Mouse (Mus musculus): ENCODE measurements at regions not wholly inside any gene's neighbourhood (a gene's known extent, or its start where the extent isn't known, plus 50 kb on each side); places are given as distances from the start of the nearest gene placed in this dataset.

DNA sequence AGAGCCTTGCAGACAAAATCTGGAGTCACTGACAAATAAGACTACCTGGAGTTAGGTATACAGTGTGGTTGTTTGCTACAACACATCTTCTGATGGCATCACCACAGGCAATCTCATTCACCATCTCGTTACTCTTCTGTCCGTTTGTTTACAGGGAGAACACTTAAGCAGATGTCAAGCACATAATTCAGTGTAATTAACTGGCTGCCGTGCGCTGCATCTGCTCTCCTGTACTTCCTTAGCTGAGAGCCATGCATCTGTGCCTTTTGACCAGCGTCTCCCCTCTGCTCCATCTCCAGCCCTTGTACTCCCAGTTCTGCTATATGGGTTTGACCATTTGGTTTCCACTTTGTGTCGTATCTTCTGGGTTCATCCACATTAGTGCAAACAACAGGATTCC is 218.3 kb upstream of the Foxq1 start:
- no peak for DNase-seq

DNA sequence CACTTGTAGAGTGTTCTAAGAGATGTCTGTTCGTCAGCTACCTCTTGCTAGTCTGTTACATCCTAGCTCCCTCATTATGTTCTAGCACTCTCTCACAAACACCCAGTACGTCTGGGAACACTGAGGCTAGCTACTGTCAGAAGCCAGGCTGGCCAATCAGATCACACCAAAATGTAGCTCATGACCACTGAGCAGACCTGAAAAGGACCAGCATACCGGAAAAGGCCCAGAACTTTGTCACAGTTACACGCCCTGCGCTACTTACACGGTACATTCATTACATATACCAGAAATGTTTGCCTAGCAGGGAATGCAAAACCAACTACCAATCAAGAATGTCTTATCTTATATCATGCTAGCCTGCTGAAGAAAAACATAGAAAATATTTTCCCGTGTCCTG is 216.5 kb upstream of the Foxq1 start:
- no peak for DNase-seq

DNA sequence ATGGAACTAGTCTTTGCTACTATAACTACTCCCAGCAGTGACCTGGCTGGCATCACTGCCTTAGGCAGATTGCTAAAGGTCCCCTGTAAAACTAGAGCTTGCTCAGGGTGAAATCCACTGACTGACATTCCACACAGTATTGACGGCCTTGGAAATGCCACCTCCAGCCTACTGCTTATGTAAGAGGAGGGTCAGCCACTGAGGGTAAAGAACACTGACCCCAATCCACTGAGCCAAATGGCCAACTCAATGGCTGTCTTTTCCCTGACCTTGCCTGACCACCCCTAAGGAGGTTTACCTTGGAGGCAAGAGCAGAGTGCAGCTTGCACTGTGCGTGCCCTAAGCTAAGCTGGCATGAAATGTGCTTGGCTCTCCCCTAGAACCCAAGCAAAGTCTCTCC is 216.0 kb upstream of the Foxq1 start:
- DNase-seq, result no peak

DNA sequence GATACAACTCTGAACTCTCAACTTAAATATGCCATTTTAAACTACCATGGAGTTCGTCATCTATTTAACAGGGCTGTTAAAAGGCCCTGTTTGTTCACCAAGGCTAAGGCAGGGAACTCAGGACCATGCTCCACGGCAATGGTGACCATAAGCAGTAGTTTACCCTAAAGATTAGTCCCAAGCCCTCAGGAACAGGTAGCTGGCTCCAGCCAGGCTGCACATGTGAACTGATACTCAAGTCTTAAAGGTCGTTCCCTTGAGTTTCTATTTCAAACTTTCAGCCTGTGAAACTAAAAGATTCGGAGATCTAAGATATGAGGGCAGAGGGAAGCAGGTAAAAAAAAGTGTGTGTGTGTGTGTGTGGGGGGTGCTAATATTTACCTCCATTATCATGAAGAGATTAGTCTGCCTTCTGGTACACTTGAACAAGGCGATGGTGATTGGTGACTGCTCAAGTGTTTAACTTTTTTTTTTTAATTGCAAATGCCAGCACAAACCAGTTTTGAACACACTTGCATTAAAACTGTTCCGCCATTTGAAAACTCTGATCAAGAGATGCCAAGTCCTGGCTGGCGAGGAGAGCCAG is 215.5 kb upstream of the Foxq1 start:
- no peak for DNase-seq

DNA sequence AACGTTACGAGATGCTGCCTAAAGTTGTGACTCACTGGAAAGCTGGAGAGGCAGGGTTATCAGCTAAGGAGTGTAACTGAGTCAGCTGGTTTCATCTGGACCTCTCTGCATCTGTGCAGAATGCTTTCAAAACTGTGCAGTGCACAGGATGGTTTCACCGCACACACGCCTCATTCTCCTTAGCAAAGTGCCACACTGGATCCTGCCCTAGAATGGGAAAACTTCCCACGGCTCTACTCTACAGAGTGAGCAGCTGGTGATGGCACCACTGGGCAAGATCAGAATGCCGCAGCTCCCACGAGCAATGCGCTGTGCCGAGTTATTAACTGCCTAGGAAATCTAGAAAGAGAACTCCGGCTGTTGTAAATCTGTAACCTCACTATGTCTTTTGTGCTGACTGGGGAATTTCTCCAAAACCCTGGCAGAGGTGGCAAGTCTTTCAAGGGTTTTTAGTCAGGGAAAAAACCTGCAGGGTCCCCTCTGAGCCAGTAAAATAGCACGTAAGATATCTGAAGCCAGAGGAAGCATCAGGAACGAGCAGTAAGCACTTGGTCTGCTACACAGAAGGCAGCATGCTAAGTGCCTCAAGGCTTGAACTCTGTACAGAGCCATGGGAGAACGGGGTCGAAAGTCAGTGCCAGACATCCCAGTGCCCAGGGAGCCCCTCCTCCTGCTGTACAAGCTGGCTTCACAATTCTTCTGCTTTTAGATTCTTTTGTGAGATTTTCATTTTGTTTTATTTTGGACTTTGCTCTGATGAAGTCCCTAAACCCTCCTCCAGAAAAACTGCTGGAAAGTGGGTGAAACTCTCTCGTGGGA is 214.4 kb upstream of the Foxq1 start:
- no peak for DNase-seq

DNA sequence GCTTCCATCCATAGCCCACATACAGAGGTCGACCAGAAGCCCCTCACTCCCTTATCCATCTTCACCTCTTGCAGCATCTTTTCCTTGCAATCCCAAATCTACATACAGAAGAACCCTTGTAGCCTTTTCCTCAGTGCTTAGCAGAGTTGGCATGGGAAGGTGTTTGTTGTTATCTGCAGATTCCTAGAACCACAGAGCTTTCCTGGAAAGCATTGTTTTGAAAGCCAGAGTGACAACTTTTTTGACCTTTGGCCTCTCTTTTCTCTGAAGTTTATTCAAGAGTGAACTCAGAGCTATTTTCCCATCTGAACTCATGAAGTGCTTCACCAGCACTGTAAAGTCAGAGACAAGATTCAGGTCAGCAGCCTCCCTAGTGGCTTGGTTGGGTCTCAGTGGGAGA is 209.7 kb upstream of the Foxq1 start:
- no peak for DNase-seq

DNA sequence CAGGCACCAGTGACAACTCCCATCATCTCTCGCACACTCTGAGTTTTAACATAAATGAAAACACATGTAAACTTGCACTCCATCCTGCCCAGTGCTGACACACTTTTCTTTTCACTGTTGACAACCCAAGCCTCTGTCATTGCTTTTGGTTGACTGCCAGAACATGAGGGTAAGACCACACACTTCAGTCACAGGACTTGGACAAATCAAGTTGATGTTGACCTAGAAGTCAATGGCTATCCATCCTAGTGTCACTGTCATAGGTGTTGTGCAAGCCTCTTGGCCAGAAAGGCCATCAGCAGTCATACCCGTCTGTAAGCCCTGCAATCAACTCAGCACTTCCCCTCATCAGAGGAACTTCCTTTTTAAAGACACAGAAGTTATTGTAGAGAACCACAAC is 208.9 kb upstream of the Foxq1 start:
- DNase-seq, result no peak

DNA sequence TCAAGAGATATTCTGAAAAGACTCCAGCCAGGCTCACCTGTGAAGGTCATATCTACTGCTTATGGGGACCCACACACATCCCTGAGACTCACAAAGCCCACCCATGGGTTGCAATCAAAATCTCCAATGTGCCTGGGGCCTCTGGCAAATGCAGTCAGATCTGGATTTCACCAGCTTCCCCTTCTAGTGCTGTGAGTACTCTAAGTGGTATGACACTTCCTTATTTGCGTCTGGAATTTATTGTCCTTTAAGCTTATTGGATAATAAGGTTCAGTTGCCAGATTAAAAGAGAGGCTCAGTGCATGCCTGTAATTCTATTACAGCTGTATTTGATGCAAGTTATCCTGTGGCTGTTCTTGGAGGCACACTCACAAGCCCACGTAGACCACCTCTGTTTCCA is 206.3 kb upstream of the Foxq1 start:
- DNase-seq, result no peak

DNA sequence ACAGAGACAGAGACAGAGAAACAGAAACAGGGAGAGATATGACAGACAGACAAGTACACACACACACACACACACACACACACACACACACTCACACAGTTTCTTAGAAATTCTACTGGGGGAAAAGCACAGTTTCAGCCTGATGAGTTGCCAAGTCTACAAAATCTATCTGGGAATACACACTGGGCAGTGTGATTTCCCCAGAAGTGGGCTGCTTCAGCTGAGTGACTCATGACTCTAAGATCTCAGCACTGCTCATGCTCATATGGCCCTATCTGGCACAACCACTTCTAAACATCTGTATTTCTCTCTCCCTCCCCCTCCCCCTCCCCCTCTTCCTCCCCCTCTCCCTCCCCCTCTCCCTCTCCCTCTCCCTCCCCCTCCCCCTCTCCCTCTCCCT is 204.5 kb upstream of the Foxq1 start:
- no peak for DNase-seq

DNA sequence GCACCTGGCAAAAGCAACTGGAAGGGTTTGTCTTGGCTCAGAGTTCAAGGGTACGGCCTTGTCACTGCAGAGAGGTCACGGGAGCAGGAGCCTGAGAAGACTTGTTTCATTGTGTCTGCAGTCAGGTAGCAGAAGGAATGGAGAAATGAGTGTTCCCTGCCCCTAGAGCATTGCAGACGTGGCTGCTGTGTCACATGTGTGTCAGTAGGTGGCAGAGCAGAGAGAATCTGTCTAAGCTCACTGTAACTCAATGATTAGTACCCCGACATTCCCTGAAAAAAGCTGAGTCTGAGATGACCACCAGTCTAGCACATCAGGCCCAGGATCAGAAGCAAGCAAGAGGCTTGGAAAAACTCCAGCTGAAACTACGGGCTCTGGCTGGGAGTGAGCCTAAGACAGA is 203.1 kb upstream of the Foxq1 start:
- no peak for DNase-seq

DNA sequence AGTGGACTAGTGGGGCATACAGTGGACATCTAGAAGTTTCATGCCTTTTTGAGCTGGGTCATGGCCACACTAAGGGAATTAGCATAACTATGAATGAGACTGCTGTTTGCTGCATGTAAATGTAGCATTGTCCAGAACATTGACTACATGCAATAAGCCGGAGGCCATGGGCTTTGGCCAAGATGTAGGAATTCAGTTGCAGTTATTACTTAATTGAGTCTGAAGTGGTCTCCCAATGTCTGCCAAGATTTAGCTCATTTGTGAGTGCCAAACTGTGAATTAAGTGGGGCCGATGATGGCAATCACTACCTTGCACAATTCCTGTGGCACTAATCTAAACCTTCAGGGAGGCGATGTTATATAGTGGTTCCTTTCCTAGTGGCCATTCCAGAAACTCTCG is 196.6 kb upstream of the Foxq1 start:
- no peak for DNase-seq

DNA sequence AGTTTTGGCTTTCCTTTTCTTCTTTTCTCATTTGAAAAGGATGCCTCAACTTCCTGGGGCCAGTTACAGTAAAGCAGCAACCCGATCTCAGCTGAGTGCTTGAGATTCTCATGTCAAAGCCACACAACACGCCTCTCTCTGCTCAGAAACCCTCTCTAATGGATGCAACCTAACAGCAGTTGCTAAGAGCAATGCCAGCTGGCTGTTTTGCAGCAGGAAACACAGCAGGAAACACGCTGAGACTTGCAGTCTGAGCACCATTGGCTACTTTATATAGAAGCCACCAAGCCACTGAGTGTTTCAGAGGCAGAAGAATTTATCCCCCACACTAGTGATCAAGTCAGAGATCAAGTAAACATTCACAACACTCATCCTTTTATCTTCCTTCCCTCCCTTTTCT is 193.5 kb upstream of the Foxq1 start:
- no peak for DNase-seq

DNA sequence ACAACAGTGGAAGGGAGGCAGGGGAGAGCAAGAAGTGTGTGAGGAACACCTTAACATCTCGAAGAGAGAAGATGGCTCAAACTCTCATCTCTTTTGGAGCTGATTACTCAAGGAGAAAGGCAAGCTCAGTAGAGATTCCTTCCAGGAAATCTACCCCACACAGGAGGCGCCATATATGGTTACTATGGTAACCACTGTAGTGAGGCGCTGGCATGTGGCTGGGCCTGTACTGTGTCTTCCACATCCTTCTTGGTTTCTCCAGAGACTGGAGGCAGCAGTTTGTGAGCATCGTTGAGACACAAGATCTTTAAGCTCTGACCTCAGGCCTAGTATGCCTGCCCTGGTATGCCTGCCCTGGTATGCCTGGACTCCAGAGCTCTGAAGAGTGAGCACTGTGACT is 191.6 kb upstream of the Foxq1 start:
- DNase-seq, result no peak

DNA sequence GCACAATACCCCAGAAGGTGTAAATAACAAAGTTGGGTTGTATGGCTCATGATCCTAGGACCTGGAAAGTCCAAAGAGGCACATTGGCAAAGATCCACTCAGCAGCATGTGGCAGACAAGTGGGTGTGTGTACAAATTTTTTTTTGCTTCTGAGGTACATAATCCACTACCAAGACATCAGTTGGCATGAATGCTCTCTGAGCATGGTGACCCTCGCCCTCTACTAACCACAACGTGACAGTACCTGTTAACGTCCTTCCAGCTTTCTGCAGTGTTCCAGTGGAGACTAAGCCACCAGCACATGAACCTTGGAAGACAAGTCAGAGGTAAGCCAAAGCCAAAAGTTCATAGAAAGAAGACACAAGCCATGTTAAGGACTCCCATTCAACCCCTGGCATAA is 188.7 kb upstream of the Foxq1 start:
- no peak for DNase-seq

DNA sequence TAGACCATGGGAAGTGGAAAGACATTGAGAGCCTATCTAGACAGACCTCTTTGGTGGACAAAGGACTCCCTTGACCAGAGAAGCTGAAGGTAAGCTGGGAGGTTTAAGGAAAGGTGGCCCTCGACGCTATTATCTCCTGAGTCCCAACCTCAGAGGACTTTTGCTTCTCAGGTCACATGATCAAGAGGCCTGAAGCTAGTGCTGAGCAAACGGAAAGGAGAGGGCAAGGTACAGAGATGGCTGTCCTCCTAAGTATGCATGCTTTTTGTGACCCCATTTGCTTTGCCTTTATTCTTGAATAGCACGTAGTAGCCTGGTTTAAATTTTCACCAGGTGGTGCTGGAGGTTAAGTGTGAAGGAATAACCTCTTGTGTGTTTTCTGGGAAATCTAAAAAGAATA is 186.8 kb upstream of the Foxq1 start:
- no peak for DNase-seq

DNA sequence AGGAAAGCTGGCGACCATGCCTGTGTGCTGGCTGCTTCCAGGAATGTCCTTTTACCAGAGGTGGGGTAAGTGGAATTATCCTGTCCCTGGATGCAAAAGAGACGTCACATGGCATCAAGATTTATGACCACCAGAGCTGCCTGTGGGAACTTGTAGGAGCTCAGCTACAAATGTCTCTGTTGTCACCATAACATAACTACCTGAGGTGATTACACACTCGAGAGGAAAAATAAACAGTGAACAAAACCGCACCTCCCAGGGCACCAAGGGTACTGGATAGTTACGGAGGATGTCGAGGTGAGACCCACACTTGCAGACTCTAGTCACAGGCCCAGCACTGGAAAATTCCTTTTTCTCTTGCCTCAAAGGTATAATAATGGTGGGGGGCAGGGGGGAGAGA is 185.1 kb upstream of the Foxq1 start:
- DNase-seq, result no peak

DNA sequence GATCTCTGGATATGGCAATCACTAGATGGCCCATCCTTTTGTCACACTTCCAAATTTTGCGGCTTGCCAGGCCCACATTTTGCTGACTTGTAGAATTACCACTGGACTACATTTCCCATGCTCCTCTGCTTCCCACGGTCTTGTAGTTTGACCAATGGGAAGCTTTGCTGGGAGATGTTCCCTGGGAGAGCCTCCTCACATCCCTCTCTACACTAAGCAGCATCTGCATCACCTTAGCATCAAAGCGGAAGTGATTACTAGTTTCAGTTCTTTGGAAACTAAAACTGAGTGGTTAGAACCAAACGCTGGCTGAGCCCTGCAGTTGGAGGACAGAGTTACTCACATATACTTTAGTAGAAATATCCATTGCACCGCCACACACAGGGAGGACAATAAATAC is 181.9 kb upstream of the Foxq1 start:
- no peak for DNase-seq

DNA sequence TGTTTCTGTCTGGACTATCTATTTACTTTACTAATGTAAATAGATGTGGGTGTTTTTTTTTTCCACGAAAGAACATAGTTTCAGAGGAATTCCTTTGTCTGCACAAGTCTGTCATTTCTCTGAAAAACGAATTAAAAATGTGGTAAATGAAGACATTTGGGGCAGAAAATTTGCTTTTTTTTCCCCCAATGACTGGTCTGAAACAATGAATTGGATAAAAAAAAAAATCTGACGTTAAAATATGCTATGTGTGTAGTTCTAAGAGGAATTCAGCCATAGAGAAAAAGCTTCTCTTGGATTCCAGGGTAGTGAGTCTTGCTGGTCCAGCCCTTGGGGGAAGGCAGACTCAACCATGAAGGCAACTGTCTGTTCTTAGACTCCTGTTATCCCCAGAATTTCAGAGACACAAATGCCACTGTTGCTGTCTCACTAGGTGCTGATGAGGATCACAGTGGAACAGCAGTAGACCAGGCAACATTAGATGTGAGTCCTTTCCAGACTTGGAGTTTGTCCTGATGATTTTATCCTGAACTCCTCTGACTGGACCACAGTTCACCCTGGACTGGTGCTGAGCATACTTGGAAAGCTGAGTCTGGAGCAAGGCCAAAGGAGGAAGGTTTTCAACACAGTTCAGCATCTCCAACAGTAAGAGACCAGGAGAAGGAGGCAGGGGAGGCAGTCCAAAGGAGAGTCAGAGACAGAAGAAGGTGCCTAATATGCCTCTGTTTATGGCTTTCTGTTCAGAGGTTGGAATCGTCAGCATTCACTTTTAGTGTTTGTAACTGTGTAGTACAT is 162.3 kb upstream of the Foxq1 start:
- DNase-seq, result no peak

DNA sequence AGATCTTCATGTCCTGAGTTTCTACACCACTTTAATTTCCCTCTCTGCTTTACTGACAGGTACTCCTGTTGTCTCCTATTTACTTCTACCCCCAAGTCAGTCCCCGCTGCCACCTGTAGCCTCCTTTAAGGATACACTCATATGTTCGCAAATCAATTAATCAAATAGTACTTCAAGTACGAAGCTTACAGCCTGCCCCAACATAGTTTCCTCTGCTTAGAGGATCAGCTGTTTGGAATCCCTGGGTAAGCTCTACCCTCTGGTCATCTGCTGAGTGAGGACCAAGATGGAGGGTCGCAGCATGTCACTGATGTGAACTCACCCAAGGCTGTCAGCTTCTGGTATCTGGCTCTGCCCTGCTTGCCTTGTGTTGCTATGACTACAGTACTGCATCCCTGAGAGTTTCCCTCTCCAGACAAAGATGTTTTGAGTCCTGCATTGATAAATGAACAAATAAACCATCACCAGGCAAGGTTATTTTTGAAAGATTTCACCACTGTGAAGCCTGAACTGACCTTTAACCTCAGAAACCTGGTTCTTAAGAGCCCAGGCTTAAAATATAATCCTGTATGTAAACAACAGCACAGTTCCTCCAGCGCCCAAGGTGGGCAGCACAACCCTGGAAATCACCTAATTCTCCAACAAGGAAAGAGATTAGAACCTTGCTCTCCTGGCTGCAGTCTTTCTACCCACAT is 159.6 kb upstream of the Foxq1 start:
- no peak for DNase-seq

DNA sequence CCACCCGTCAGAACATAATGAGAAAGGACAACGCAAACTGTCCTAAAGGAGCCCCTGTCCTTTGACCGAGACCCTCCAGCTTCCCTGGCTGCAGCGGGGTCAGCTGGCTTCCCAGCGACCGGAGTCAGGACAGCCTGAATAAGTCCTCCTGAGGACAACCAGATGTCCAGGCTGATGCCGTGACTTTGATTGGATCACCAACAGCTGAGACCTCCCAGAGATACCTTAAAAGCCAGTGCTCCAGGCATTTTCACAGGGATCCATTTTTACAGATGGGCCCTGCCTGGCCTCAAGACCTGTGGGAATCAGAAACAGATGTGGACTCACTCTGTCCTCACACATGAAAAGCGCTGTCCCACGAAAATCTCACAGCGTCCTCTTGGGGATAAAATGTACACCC is 158.7 kb upstream of the Foxq1 start:
- DNase-seq, result no peak

DNA sequence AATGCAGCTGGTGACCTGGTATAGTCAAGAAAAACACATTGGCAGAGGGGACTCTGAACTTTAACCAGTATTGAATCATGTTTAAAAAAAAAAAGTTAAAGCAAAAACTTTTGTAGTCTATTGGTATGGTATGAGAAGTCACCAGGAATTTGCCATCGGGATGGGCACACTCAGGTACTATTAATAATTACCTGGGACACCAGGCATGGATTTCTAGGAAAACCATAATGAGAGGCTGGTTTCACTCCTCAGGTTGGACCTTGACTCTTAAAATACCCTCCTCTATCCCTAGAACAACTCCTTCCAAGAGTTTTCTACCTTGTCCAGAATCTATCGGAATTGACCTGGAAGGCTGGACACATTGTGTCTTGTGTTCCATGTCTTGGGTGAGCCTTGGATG is 155.5 kb upstream of the Foxq1 start:
- DNase-seq, result no peak

DNA sequence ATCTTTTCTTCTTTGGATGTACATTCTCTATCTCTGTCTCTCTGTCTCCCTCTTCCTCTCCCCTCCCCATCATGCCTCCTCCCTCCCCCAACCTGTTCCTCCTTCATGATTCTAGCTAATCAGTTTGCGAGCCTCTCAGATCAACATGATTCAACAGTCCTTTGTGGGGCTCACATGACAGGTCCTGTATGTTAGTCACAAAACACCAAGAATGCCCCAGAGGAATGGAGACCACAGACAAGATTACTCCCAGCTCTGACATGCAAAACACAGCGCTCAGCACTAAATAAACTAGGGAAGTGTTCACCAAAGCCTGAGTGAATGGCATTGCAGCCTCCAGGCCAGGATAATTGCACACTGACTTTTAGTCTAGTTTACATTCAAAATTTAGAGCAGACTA is 150.6 kb upstream of the Foxq1 start:
- no peak for DNase-seq

Measured in heart, adult 18-20 months (tissue).